Mouse (Mus musculus) heart, postnatal 0 days (tissue): ENCODE data around the gene Eno2.

Experiments used
- CTCF ChIP-seq: IDR thresholded peaks from 2 replicates; pipeline ENCODE4 v1.5.1; 2016; ENCODE audit warnings: antibody characterized with exemption, control low read depth, low read depth
- EP300 ChIP-seq: IDR thresholded peaks from 2 replicates; pipeline ENCODE4 v1.6.1; 2016; ENCODE audit warnings: antibody characterized with exemption, low read depth

GRCm38 (mm10) chr6:124743647-124744046, 25.8 kb downstream of the Eno2 start:
- no peak for TF ChIP-seq CTCF
- no peak for TF ChIP-seq EP300
